Mouse (Mus musculus): ENCODE measurements around the gene Csmd2. TPM values are rescaled to one million over a fixed set of nuclear protein-coding genes. Genes with fewer than 3 reads are reported as not detected.

The Csmd2 gene
- polyA plus RNA-seq, 1 experiment from 2014 or later = 0.05 TPM

GRCm38 (mm10) chr4:128143147-128143546, 155.5 kb downstream of the Csmd2 start:
- no peak for TF ChIP-seq CTCF (IDR thresholded peaks at IDR 0.05; ENCODE audit: low read depth)

GRCm38 (mm10) chr4:128149524-128149923, 161.9 kb downstream of the Csmd2 start:
- H3K4me3 ChIP-seq (ENCODE audit: low read depth, low read length) = no peak overlapping the region

More at GRCm38 (mm10) chr4:128143147-128143546, 155.5 kb downstream of the Csmd2 start:
- Histone ChIP-seq H3K36me3 (ENCODE audit: control insufficient read depth, insufficient read depth) (no peaks in the 10 kb centered on the region), H3K9ac (ENCODE audit: low read depth, low read length) (no peak overlapping the region), H3K4me3 (ENCODE audit: low read depth, low read length) (no peak overlapping the region), H3K27me3 (replicated peaks; ENCODE audit: control insufficient read depth, insufficient read depth, low read length) (no peaks in the 10 kb centered on the region), H3K27ac (ENCODE audit: low read depth, low read length) (no peak overlapping the region), H3K9me3 (ENCODE audit: control insufficient read depth) (no peaks in the 10 kb centered on the region), H3K4me2 (replicated peaks; ENCODE audit: low read depth) (no peak overlapping the region), H3K4me1 (replicated peaks; ENCODE audit: control insufficient read depth, insufficient read depth, low read length) (no peaks in the 10 kb centered on the region)
- ATAC-seq = no peak
- 73% methylated on average over 3 of the region's 3 CpGs for WGBS

GRCm38 (mm10) chr4:128152066-128152465, 164.4 kb downstream of the Csmd2 start:
- Histone ChIP-seq H3K9me3 (ENCODE audit: control insufficient read depth) (no peaks in the 10 kb centered on the region), H3K4me1 (replicated peaks; ENCODE audit: control insufficient read depth, insufficient read depth, low read length) (no peaks in the 10 kb centered on the region), H3K27ac (ENCODE audit: low read depth, low read length) (no peak overlapping the region), H3K4me2 (replicated peaks; ENCODE audit: low read depth) (no peak overlapping the region), H3K36me3 (ENCODE audit: control insufficient read depth, insufficient read depth) (no peaks in the 10 kb centered on the region), H3K9ac (ENCODE audit: low read depth, low read length) (no peak overlapping the region), H3K27me3 (replicated peaks; ENCODE audit: control insufficient read depth, insufficient read depth, low read length) (no peaks in the 10 kb centered on the region), H3K4me3 (ENCODE audit: low read depth, low read length) (no peak overlapping the region)
- WGBS = 70% methylated on average over 3 of the region's 3 CpGs
- no peak for ATAC-seq
- TF ChIP-seq CTCF (IDR thresholded peaks at IDR 0.05; ENCODE audit: low read depth) = no peak

More at GRCm38 (mm10) chr4:128149524-128149923, 161.9 kb downstream of the Csmd2 start:
- Histone ChIP-seq H3K27me3 (replicated peaks; ENCODE audit: control insufficient read depth, insufficient read depth, low read length) (no peaks in the 10 kb centered on the region), H3K36me3 (ENCODE audit: control insufficient read depth, insufficient read depth) (no peaks in the 10 kb centered on the region), H3K27ac (ENCODE audit: low read depth, low read length) (no peak overlapping the region), H3K9me3 (ENCODE audit: control insufficient read depth) (no peaks in the 10 kb centered on the region), H3K4me2 (replicated peaks; ENCODE audit: low read depth) (no peak overlapping the region), H3K9ac (ENCODE audit: low read depth, low read length) (no peak overlapping the region), H3K4me1 (replicated peaks; ENCODE audit: control insufficient read depth, insufficient read depth, low read length) (no peaks in the 10 kb centered on the region)
- ATAC-seq = no peak
- WGBS = 88% methylated on average over 4 of the region's 4 CpGs
- TF ChIP-seq CTCF (IDR thresholded peaks at IDR 0.05; ENCODE audit: low read depth) = no peak

GRCm38 (mm10) chr4:128153144-128153543, 165.5 kb downstream of the Csmd2 start:
- H3K4me1 ChIP-seq (replicated peaks; ENCODE audit: control insufficient read depth, insufficient read depth, low read length) = no peaks in the 10 kb centered on the region
- H3K36me3 ChIP-seq (ENCODE audit: control insufficient read depth, insufficient read depth) = no peaks in the 10 kb centered on the region
- no peaks in the 10 kb centered on the region for H3K9me3 ChIP-seq (ENCODE audit: control insufficient read depth)
- no peak for ATAC-seq
- no peak overlapping the region for H3K27ac ChIP-seq (ENCODE audit: low read depth, low read length)
- no peaks in the 10 kb centered on the region for H3K27me3 ChIP-seq (replicated peaks; ENCODE audit: control insufficient read depth, insufficient read depth, low read length)
- no peak for TF ChIP-seq CTCF (IDR thresholded peaks at IDR 0.05; ENCODE audit: low read depth)
- H3K9ac ChIP-seq (ENCODE audit: low read depth, low read length) = no peak overlapping the region
- WGBS = 94% methylated on average over 4 of the region's 4 CpGs
- no peak overlapping the region for H3K4me3 ChIP-seq (ENCODE audit: low read depth, low read length)
- no peak overlapping the region for H3K4me2 ChIP-seq (replicated peaks; ENCODE audit: low read depth)

- Histone ChIP-seq H3K27ac (ENCODE audit: low read depth, low read length) (no peak overlapping the region), H3K9ac (ENCODE audit: low read depth, low read length) (no peak overlapping the region), H3K27me3 (replicated peaks; ENCODE audit: control insufficient read depth, insufficient read depth, low read length) (no peaks in the 10 kb centered on the region), H3K36me3 (ENCODE audit: control insufficient read depth, insufficient read depth) (no peaks in the 10 kb centered on the region), H3K4me3 (ENCODE audit: low read depth, low read length) (no peak overlapping the region), H3K4me1 (replicated peaks; ENCODE audit: control insufficient read depth, insufficient read depth, low read length) (no peaks in the 10 kb centered on the region), H3K4me2 (replicated peaks; ENCODE audit: low read depth) (no peak overlapping the region), H3K9me3 (ENCODE audit: control insufficient read depth) (no peaks in the 10 kb centered on the region)
- no peak for TF ChIP-seq CTCF (IDR thresholded peaks at IDR 0.05; ENCODE audit: low read depth)
- 22% methylated on average over 3 of the region's 3 CpGs for WGBS
- ATAC-seq = no peak
These were observed 167.6 kb downstream of the Csmd2 start for GRCm38 (mm10) chr4:128155226-128155625.

GRCm38 (mm10) chr4:128160656-128161055, 173.0 kb downstream of the Csmd2 start:
- Histone ChIP-seq H3K9me3 (ENCODE audit: control insufficient read depth) (no peaks in the 10 kb centered on the region), H3K4me1 (replicated peaks; ENCODE audit: control insufficient read depth, insufficient read depth, low read length) (no peaks in the 10 kb centered on the region), H3K27me3 (replicated peaks; ENCODE audit: control insufficient read depth, insufficient read depth, low read length) (no peaks in the 10 kb centered on the region), H3K4me3 (ENCODE audit: low read depth, low read length) (no peak overlapping the region), H3K27ac (ENCODE audit: low read depth, low read length) (no peak overlapping the region), H3K9ac (ENCODE audit: low read depth, low read length) (no peak overlapping the region), H3K36me3 (ENCODE audit: control insufficient read depth, insufficient read depth) (no peaks in the 10 kb centered on the region), H3K4me2 (replicated peaks; ENCODE audit: low read depth) (no peak overlapping the region)
- WGBS = 82% methylated on average over 2 of the region's 2 CpGs
- ATAC-seq = no peak
- no peak for TF ChIP-seq CTCF (IDR thresholded peaks at IDR 0.05; ENCODE audit: low read depth)

- H3K27me3 ChIP-seq (replicated peaks; ENCODE audit: control insufficient read depth, insufficient read depth, low read length) = no peaks in the 10 kb centered on the region
- no peaks in the 10 kb centered on the region for H3K9me3 ChIP-seq (ENCODE audit: control insufficient read depth)
- WGBS = 91% methylated on average over 8 of the region's 8 CpGs
- no peak for ATAC-seq
- H3K4me1 ChIP-seq (replicated peaks; ENCODE audit: control insufficient read depth, insufficient read depth, low read length) = no peaks in the 10 kb centered on the region
- H3K4me3 ChIP-seq (ENCODE audit: low read depth, low read length) = no peak overlapping the region
- no peak overlapping the region for H3K27ac ChIP-seq (ENCODE audit: low read depth, low read length)
- TF ChIP-seq CTCF (IDR thresholded peaks at IDR 0.05; ENCODE audit: low read depth) = no peak
- no peak overlapping the region for H3K9ac ChIP-seq (ENCODE audit: low read depth, low read length)
- no peak overlapping the region for H3K4me2 ChIP-seq (replicated peaks; ENCODE audit: low read depth)
- no peaks in the 10 kb centered on the region for H3K36me3 ChIP-seq (ENCODE audit: control insufficient read depth, insufficient read depth)
These were observed 182.5 kb downstream of the Csmd2 start for GRCm38 (mm10) chr4:128170181-128170580.

Data from intestine, postnatal 0 days (tissue).